Mouse (Mus musculus) monocyte, adult 2 months (primary cell): Measurements from ENCODE around the gene Cldn34d.

Source experiments
- DNase-seq, 2 experiments: peaks; one replicate each; pipeline ENCODE4 v3.0.0; 2022; ENCODE audit warnings: low spot score in 2 of 2, low read depth in 1 of 2

The Cldn34d gene

GRCm38 (mm10) chrX:76602824-76603223, at the start of gene Cldn34d:
Gene Cldn34d, minus strand, starts transcription at chrX:76602924.
- DNase-seq: no peak

- no peak for DNase-seq
Measured at GRCm38 (mm10) chrX:76598459-76599206, 4.1 kb downstream of the Cldn34d start.
